Mouse (Mus musculus): Measurements from ENCODE around the gene Enox1. TPM values are rescaled to one million over a fixed set of nuclear protein-coding genes. Genes with fewer than 3 reads are reported as not detected.
"Not testable (repeated sequence)": the region's sequence is repeated elsewhere in the genome, so short reads cannot be mapped to it uniquely, and the experiment has no call there.

The Enox1 gene
- polyA plus RNA-seq, 1 experiment from 2014 or later: 1.9 TPM

- H3K27ac ChIP-seq (ENCODE audit: low read depth, low read length): no peak overlapping the region
- WGBS: 80% methylated on average over 2 of the region's 2 CpGs
- ATAC-seq: no peak
Measured at GRCm38 (mm10) chr14:77536592-77536991, 380.0 kb downstream of the Enox1 start.

GRCm38 (mm10) chr14:77539563-77539962 lies 383.0 kb downstream of the Enox1 start:
- H3K27ac ChIP-seq (ENCODE audit: low read depth, low read length); H3K27me3 ChIP-seq (replicated peaks; ENCODE audit: control insufficient read depth, insufficient read depth, low read length); H3K9me3 ChIP-seq (ENCODE audit: control insufficient read depth); H3K4me1 ChIP-seq (replicated peaks; ENCODE audit: control insufficient read depth, insufficient read depth, low read length); H3K36me3 ChIP-seq (ENCODE audit: control insufficient read depth, insufficient read depth); ATAC-seq; H3K4me2 ChIP-seq (replicated peaks; ENCODE audit: low read depth); H3K9ac ChIP-seq (ENCODE audit: low read depth, low read length); H3K4me3 ChIP-seq (ENCODE audit: low read depth, low read length): not testable (repeated sequence)
- 77% methylated on average over 17 of the region's 21 CpGs for WGBS

More at GRCm38 (mm10) chr14:77536592-77536991, 380.0 kb downstream of the Enox1 start:
- H3K9ac ChIP-seq (ENCODE audit: low read depth, low read length): no peak overlapping the region
- no peaks in the 10 kb centered on the region for H3K36me3 ChIP-seq (ENCODE audit: control insufficient read depth, insufficient read depth)
- H3K27me3 ChIP-seq (replicated peaks; ENCODE audit: control insufficient read depth, insufficient read depth, low read length): no peaks in the 10 kb centered on the region
- no peak overlapping the region for H3K4me2 ChIP-seq (replicated peaks; ENCODE audit: low read depth)
- no peak for TF ChIP-seq CTCF (IDR thresholded peaks at IDR 0.05; ENCODE audit: low read depth)
- H3K9me3 ChIP-seq (ENCODE audit: control insufficient read depth): no peaks in the 10 kb centered on the region
- H3K4me1 ChIP-seq (replicated peaks; ENCODE audit: control insufficient read depth, insufficient read depth, low read length): no peaks in the 10 kb centered on the region
- H3K4me3 ChIP-seq (ENCODE audit: low read depth, low read length): no peak overlapping the region

GRCm38 (mm10) chr14:77541925-77542324 lies 385.4 kb downstream of the Enox1 start:
- H3K4me3 ChIP-seq (ENCODE audit: low read depth, low read length): no peak overlapping the region
- ATAC-seq: no peak
- H3K9me3 ChIP-seq (ENCODE audit: control insufficient read depth): no peaks in the 10 kb centered on the region
- H3K27me3 ChIP-seq (replicated peaks; ENCODE audit: control insufficient read depth, insufficient read depth, low read length): no peaks in the 10 kb centered on the region
- H3K4me1 ChIP-seq (replicated peaks; ENCODE audit: control insufficient read depth, insufficient read depth, low read length): no peaks in the 10 kb centered on the region
- H3K4me2 ChIP-seq (replicated peaks; ENCODE audit: low read depth): no peak overlapping the region
- 84% methylated on average over 7 of the region's 7 CpGs for WGBS
- peak; percentile 27; the same call in 1 of the 2 replicates for TF ChIP-seq CTCF (IDR thresholded peaks at IDR 0.05; ENCODE audit: low read depth)
- H3K36me3 ChIP-seq (ENCODE audit: control insufficient read depth, insufficient read depth): no peaks in the 10 kb centered on the region
- H3K27ac ChIP-seq (ENCODE audit: low read depth, low read length): no peak overlapping the region
- H3K9ac ChIP-seq (ENCODE audit: low read depth, low read length): no peak overlapping the region

- no peak for TF ChIP-seq CTCF (IDR thresholded peaks at IDR 0.05; ENCODE audit: low read depth)
- no peaks in the 10 kb centered on the region for H3K36me3 ChIP-seq (ENCODE audit: control insufficient read depth, insufficient read depth)
- no peaks in the 10 kb centered on the region for H3K27me3 ChIP-seq (replicated peaks; ENCODE audit: control insufficient read depth, insufficient read depth, low read length)
- no peak overlapping the region for H3K9ac ChIP-seq (ENCODE audit: low read depth, low read length)
- H3K4me3 ChIP-seq (ENCODE audit: low read depth, low read length): no peak overlapping the region
- no peaks in the 10 kb centered on the region for H3K4me1 ChIP-seq (replicated peaks; ENCODE audit: control insufficient read depth, insufficient read depth, low read length)
- H3K9me3 ChIP-seq (ENCODE audit: control insufficient read depth): no peaks in the 10 kb centered on the region
- WGBS: 88% methylated on average over 8 of the region's 8 CpGs
- ATAC-seq: no peak
- no peak overlapping the region for H3K27ac ChIP-seq (ENCODE audit: low read depth, low read length)
- no peak overlapping the region for H3K4me2 ChIP-seq (replicated peaks; ENCODE audit: low read depth)
Measured at GRCm38 (mm10) chr14:77546531-77547274, 390.1 kb downstream of the Enox1 start.

- Histone ChIP-seq H3K27ac (ENCODE audit: low read depth, low read length) (no peak overlapping the region), H3K9me3 (ENCODE audit: control insufficient read depth) (no peaks in the 10 kb centered on the region), H3K27me3 (replicated peaks; ENCODE audit: control insufficient read depth, insufficient read depth, low read length) (no peaks in the 10 kb centered on the region), H3K9ac (ENCODE audit: low read depth, low read length) (no peak overlapping the region), H3K36me3 (ENCODE audit: control insufficient read depth, insufficient read depth) (no peaks in the 10 kb centered on the region), H3K4me2 (replicated peaks; ENCODE audit: low read depth) (no peak overlapping the region), H3K4me1 (replicated peaks; ENCODE audit: control insufficient read depth, insufficient read depth, low read length) (no peaks in the 10 kb centered on the region), H3K4me3 (ENCODE audit: low read depth, low read length) (no peak overlapping the region)
- WGBS: 89% methylated on average over 5 of the region's 5 CpGs
- no peak for ATAC-seq
- TF ChIP-seq CTCF (IDR thresholded peaks at IDR 0.05; ENCODE audit: low read depth): no peak
Measured at GRCm38 (mm10) chr14:77547351-77547750, 390.8 kb downstream of the Enox1 start.

GRCm38 (mm10) chr14:77548963-77549362 lies 392.4 kb downstream of the Enox1 start:
- no peak overlapping the region for H3K9ac ChIP-seq (ENCODE audit: low read depth, low read length)
- WGBS: 85% methylated on average over 5 of the region's 5 CpGs
- no peaks in the 10 kb centered on the region for H3K27me3 ChIP-seq (replicated peaks; ENCODE audit: control insufficient read depth, insufficient read depth, low read length)
- H3K4me3 ChIP-seq (ENCODE audit: low read depth, low read length): no peak overlapping the region
- no peak for ATAC-seq
- no peak for TF ChIP-seq CTCF (IDR thresholded peaks at IDR 0.05; ENCODE audit: low read depth)
- H3K4me2 ChIP-seq (replicated peaks; ENCODE audit: low read depth): no peak overlapping the region
- H3K36me3 ChIP-seq (ENCODE audit: control insufficient read depth, insufficient read depth): no peaks in the 10 kb centered on the region
- no peaks in the 10 kb centered on the region for H3K4me1 ChIP-seq (replicated peaks; ENCODE audit: control insufficient read depth, insufficient read depth, low read length)
- H3K27ac ChIP-seq (ENCODE audit: low read depth, low read length): no peak overlapping the region
- no peaks in the 10 kb centered on the region for H3K9me3 ChIP-seq (ENCODE audit: control insufficient read depth)

Data from intestine, postnatal 0 days (tissue).